Mouse (Mus musculus) heart, embryonic 11.5 days (tissue): ENCODE data around the gene Rpl39. TPM values are rescaled to one million over a fixed set of nuclear protein-coding genes. Genes with fewer than 3 reads are reported as not detected.
A peak's percentile ranks its signal among the peaks of the same experiment; 100 is the strongest.

Experiments used
- ATAC-seq: fragments of 200-750 bp; cut with Nextera tagmentation; replicated peaks from 2 replicates; pipeline ENCODE4 v1.8.0; 2017; ENCODE audit warnings: moderate library complexity; ENCODE audit not compliant: insufficient number of reproducible peaks, low FRiP score, low TSS enrichment
- H3K27ac ChIP-seq: fragments of 300-500 bp; sonication (generic); 2 replicates; pipeline ENCODE4 v1.5.1; 2014; ENCODE audit warnings: mild to moderate bottlenecking, low read depth, low read length
- H3K27me3 ChIP-seq: fragments of 300-500 bp; sonication (generic); 2 replicates; pipeline ENCODE4 v1.6.1; 2014; ENCODE audit warnings: mild to moderate bottlenecking, low read length, mixed read lengths; ENCODE audit not compliant: control insufficient read depth, insufficient read depth
- H3K36me3 ChIP-seq: fragments of 300-500 bp; sonication (generic); 2 replicates; pipeline ENCODE4 v1.6.1; 2014; ENCODE audit warnings: mild to moderate bottlenecking, low read length, moderate library complexity, mixed read lengths; ENCODE audit not compliant: control insufficient read depth, insufficient read depth
- H3K4me1 ChIP-seq: fragments of 300-500 bp; sonication (generic); 2 replicates; pipeline ENCODE4 v1.6.1; 2014; ENCODE audit warnings: low read length; ENCODE audit not compliant: control insufficient read depth, insufficient read depth
- H3K4me2 ChIP-seq: fragments of 300-500 bp; sonication (generic); 2 replicates; pipeline ENCODE4 v1.6.1; 2014; ENCODE audit warnings: mild to moderate bottlenecking, moderate library complexity
- H3K4me3 ChIP-seq: fragments of 300-500 bp; sonication (generic); 2 replicates; pipeline ENCODE4 v1.5.1; 2014; ENCODE audit warnings: low read depth, low read length
- H3K9ac ChIP-seq: fragments of 300-500 bp; sonication (generic); 2 replicates; pipeline ENCODE4 v1.6.1; 2014; ENCODE audit warnings: mild to moderate bottlenecking, low read depth, low read length, moderate library complexity
- H3K9me3 ChIP-seq: fragments of 300-500 bp; sonication (generic); replicated peaks from 2 replicates; pipeline ENCODE4 v1.6.1; 2016; ENCODE audit warnings: low read length; ENCODE audit not compliant: control insufficient read depth
- WGBS: fragments of 180-500 bp; shearing (Covaris S2); extraction: QIAGEN DNeasy Blood & Tissue Kit; methylation state at CpG from one replicate; pipeline ENCODE4 v1.1.7; 2014; ENCODE audit not compliant: insufficient replicate concordance; 5-methylcytosine and 5-hydroxymethylcytosine counted together
- polyA plus RNA-seq: library from polyadenylated mRNA; unstranded; fragments of >200 nt; fragmentation: Nextera tagmentation; extraction: Ambion mirVana; gene quantifications from 2 replicates; pipeline ENCODE4 v1.2.1, GENCODE M21; 2014

Rpl39 gene
- polyA plus RNA-seq, 1 experiment from 2014 or later: 450 TPM

DNA sequence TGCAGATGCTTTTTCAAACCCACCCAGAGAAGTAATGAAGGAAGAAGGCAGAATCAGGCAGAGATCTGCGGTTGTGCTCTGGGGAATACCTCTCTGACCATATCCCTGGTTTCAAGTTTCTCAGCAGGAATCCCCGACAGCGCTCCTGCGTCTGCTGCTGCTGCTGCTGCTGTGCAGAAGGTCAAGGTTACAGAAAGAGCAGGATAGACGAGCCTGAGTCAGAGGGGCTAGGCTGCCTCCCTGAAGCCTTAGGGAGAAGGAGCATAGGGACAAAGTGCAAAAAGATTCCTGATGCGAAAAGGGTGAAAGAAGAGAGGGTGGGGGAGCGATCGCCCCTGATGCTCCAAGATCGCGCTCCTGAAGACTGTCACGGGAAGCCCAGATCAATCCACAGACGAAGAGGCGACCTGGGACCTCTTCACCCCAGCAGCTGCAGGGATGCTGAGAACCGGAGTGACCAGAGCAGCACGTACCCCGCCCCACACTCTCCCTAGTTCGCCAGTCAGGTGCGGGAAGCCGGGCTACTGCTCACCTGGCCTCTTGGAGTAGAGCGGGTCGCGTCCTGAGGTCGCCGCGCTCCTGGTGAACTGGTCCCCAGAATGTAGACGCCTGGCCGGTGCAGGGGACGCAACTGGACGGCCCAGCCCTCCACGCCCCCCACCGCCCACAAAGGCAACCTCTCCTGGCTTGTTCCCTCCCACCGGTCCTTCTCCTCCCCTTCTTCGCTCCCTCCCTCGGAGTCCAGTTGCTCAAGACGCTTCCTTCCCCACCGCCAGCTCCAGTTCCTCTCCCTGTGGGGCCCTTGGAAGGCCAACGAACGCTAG, 36.9 kb downstream of the Rpl39 start, which contains the start of gene Sowahd:
TSS of gene Sowahd (plus strand) at position 780 of the 824 bp plus-strand sequence.
- Histone ChIP-seq H3K9me3 (no peaks in the 10 kb centered on the region), H3K36me3 (no peaks in the 10 kb centered on the region), H3K27ac (no peak within 1 kb of the TSS), H3K4me2 (peak within 1 kb of the TSS; percentile 62), H3K4me1 (0 out of 2 replicates have a peak, but pooled peaks cover 3% of the 10 kb centered on the region), H3K9ac (0 out of 2 replicates have a peak within 1 kb of the TSS, but pooled peaks have one; percentile 22), H3K27me3 (peaks cover 53% of the 10 kb centered on the region), H3K4me3 (peak within 1 kb of the TSS; percentile 36)
- no peak for ATAC-seq
- WGBS: 11% methylated on average over 32 of the region's 38 CpGs

DNA sequence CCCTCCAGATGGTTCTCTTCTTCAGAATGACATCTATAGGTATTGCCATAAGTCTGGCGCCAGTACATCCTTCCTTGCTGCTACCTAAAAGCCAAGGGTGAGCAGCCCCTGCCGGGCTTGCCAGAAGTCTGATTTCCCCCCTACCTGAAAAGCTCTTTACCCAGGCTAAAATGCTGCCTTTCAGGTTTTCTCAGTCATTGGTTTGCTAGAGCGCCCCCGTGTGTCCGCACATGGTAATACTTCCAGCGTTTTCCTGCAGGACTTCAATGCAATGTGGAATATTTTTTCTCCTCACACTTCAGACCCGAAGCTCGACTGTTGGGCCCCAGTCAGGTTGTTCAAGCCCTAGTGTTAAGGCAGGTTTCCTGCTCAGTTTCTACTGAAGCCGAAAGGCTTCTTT, 42.5 kb downstream of the Rpl39 start:
- Histone ChIP-seq H3K27ac (no peak overlapping the region), H3K36me3 (no peaks in the 10 kb centered on the region), H3K4me3 (no peak overlapping the region), H3K9me3 (no peaks in the 10 kb centered on the region), H3K4me2 (no peak overlapping the region), H3K9ac (no peak overlapping the region), H3K27me3 (peaks cover 15% of the 10 kb centered on the region; the same call in 1 of the 2 replicates), H3K4me1 (no peaks in the 10 kb centered on the region)
- ATAC-seq: no peak
- 27% methylated on average over 9 of the region's 9 CpGs for WGBS

Other genes starting within 250 kb of the Rpl39 start
- gene Ube2a, start 211.5 kb downstream of the Rpl39 start, polyA plus RNA-seq: 125 and 126 TPM in 2 replicates
- 23.4 and 27.9 TPM in 2 replicates for gene C330007P06Rik, start 211.3 kb downstream of the Rpl39 start, polyA plus RNA-seq
- 1.1 and 1.3 TPM in 2 replicates for gene Nkrf, start 182.5 kb downstream of the Rpl39 start, polyA plus RNA-seq
- gene Sept6, start 93.6 kb downstream of the Rpl39 start, polyA plus RNA-seq: 24.8 and 25.5 TPM in 2 replicates
- 1.1 and 1.2 TPM in 2 replicates for gene Sowahd, start 36.6 kb downstream of the Rpl39 start, polyA plus RNA-seq
- gene Upf3b, start 24.9 kb upstream of the Rpl39 start, polyA plus RNA-seq: 15.0 and 16.2 TPM in 2 replicates
- 14.3 and 17.1 TPM in 2 replicates for gene Nkap, start 41.4 kb upstream of the Rpl39 start, polyA plus RNA-seq
- 0.11 TPM in 1 of 2 replicates, not detected in the other for gene Akap14, start 83.4 kb upstream of the Rpl39 start, polyA plus RNA-seq
- gene Ndufa1, start 105.8 kb upstream of the Rpl39 start, polyA plus RNA-seq: 553 and 620 TPM in 2 replicates
- 7.3 and 7.9 TPM in 2 replicates for gene Rnf113a1, start 105.8 kb upstream of the Rpl39 start, polyA plus RNA-seq
- gene Gm9, start 125.6 kb upstream of the Rpl39 start, polyA plus RNA-seq: not detected in 2 replicates
- not detected in 2 replicates for gene Rhox1, start 136.9 kb upstream of the Rpl39 start, polyA plus RNA-seq
- gene Rhox2a, start 159.6 kb upstream of the Rpl39 start, polyA plus RNA-seq: not detected in 2 replicates
- gene Rhox3a, start 164.5 kb upstream of the Rpl39 start, polyA plus RNA-seq: not detected in 2 replicates
- not detected in 2 replicates for gene Rhox4a, start 179.9 kb upstream of the Rpl39 start, polyA plus RNA-seq